Mouse (Mus musculus): ENCODE measurements at regions not wholly inside any gene's neighbourhood (a gene's known extent, or its start where the extent isn't known, plus 50 kb on each side); places are given as distances from the start of the nearest gene placed in this dataset.
"Not testable (repeated sequence)": the region's sequence is repeated elsewhere in the genome, so short reads cannot be mapped to it uniquely, and the experiment has no call there.

DNA sequence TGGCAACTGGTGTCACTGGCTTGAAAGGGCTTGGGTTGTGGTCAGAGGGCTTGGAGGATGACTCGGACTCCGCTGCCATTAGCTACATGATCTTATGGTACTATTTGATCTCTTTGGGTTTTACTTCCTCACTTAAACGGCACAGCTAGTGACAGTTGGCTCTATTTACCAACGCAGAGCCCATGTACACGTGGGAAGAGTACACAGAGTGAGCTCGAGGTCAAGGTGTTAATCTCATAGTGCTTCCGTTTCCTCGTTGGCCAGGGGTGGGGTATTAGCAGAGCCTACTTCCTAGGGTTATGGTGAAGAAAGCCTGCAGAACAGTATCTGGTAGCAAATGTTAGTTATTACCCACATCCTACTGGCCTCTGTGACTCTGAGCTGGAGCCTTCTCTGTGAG, 96.2 kb downstream of the Fam43a start:
- no peaks in the 10 kb centered on the region for H3K4me1 ChIP-seq (ENCODE audit: control insufficient read depth, insufficient read depth, low read length)
- TF ChIP-seq CTCF (IDR thresholded peaks at IDR 0.05; ENCODE audit: low read depth, low read length) = no peak
- no peak for TF ChIP-seq POLR2A (IDR thresholded peaks at IDR 0.05; ENCODE audit: borderline replicate concordance, low read depth, low read length)
- no peak overlapping the region for H3K4me3 ChIP-seq (ENCODE audit: insufficient read depth, low read length)

DNA sequence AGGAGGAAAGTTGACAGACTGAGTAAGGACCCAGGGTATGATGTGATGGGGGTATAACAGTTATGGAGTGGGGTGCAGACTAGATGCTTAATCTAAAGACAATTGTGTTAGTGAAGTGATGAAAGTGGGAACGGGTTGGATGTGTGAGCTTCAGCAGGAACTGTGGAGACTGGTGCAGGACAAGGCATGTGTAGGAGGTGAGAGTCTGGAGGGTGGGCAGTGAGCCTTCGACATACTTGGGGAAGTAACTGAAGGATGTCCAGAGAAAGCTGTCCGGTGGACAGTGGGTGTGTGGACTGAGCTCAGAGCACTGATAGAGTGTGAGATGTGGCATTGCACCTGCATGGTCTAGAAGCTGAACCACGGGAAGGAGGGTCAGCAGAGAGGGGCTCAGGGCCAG, 97.7 kb downstream of the Fam43a start:
- no peak overlapping the region for H3K27ac ChIP-seq (ENCODE audit: insufficient read depth, low read depth, low read length)
- no peak for TF ChIP-seq CTCF (IDR thresholded peaks at IDR 0.05; ENCODE audit: low read depth, low read length)
- TF ChIP-seq POLR2A (IDR thresholded peaks at IDR 0.05; ENCODE audit: borderline replicate concordance, low read depth, low read length) = no peak
- H3K4me1 ChIP-seq (ENCODE audit: control insufficient read depth, insufficient read depth, low read length) = no peaks in the 10 kb centered on the region
- H3K4me3 ChIP-seq (ENCODE audit: insufficient read depth, low read length) = no peak overlapping the region

More for the DNA sequence above, 96.2 kb downstream of the Fam43a start:
- H3K27ac ChIP-seq (ENCODE audit: insufficient read depth, low read depth, low read length) = no peak overlapping the region

DNA sequence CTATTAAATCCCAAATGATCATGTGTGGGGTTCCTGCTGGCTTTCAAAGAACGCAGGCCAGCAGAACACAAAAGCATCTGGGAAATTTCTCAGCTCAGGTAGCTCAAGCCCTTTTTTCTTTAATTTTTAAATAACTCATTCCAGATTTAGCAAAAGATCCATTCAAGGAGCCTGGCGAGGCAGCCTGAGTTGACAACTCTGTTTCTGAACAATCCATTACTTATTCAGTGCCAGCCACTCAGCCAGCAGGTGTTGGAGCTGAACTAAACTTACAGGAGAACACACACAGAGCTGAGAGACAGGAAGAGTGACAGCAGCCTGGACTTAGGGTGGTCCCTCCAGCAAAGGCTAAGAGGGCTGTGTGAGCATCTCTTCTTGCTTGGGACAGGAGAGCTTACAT, 98.3 kb downstream of the Fam43a start:
- no peak overlapping the region for H3K4me3 ChIP-seq (ENCODE audit: insufficient read depth, low read length)
- no peak for TF ChIP-seq CTCF (IDR thresholded peaks at IDR 0.05; ENCODE audit: low read depth, low read length)
- TF ChIP-seq POLR2A (IDR thresholded peaks at IDR 0.05; ENCODE audit: borderline replicate concordance, low read depth, low read length) = no peak
- H3K27ac ChIP-seq (ENCODE audit: insufficient read depth, low read depth, low read length) = no peak overlapping the region
- H3K4me1 ChIP-seq (ENCODE audit: control insufficient read depth, insufficient read depth, low read length) = no peaks in the 10 kb centered on the region

DNA sequence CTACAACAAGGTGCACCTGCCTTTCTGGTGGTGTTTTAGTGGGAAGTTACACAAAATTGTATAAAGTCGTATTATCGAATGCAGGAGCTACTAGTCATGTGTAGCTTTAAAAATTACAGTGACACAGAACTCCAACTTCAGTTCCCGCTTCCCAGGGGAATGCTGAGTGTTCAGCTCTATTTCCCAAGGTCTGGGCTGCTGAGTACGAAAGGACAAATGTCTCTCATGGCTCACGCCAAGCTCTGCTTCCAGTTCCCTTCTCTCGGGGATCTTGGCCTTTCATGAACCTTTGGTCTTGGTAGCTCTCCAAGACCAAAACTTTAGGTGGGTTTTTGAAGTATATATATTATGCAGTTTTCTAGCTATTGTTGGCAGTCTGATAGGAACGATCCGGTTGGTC, 104.3 kb downstream of the Fam43a start:
- no peak overlapping the region for H3K4me3 ChIP-seq (ENCODE audit: insufficient read depth, low read length)
- no peaks in the 10 kb centered on the region for H3K4me1 ChIP-seq (ENCODE audit: control insufficient read depth, insufficient read depth, low read length)
- TF ChIP-seq POLR2A (IDR thresholded peaks at IDR 0.05; ENCODE audit: borderline replicate concordance, low read depth, low read length) (no peak), CTCF (IDR thresholded peaks at IDR 0.05; ENCODE audit: low read depth, low read length) (no peak)
- no peak overlapping the region for H3K27ac ChIP-seq (ENCODE audit: insufficient read depth, low read depth, low read length)

DNA sequence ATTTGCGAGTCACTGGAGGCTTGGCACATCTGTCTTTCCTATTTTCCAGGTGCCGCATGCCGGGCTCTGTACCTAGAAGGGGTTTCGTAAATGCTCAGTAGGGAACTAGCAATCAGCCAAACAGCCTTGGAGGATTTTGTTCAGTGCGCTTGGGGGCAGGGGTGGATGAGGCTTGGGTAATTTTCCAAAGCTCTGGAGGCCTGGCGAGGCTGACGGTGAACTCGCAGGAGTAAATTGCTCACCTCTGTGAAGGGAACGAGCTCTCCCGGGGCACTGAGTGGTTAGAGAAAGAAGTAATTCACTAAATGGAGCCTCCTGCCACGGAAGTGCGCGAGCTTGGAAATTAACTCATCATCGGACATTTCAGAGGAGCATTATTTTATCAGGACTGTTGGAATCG, 110.0 kb downstream of the Fam43a start:
- H3K27ac ChIP-seq (ENCODE audit: insufficient read depth, low read depth, low read length) = no peak overlapping the region
- H3K4me1 ChIP-seq (ENCODE audit: control insufficient read depth, insufficient read depth, low read length) = no peaks in the 10 kb centered on the region
- H3K4me3 ChIP-seq (ENCODE audit: insufficient read depth, low read length) = no peak overlapping the region
- TF ChIP-seq CTCF (IDR thresholded peaks at IDR 0.05; ENCODE audit: low read depth, low read length) (no peak), POLR2A (IDR thresholded peaks at IDR 0.05; ENCODE audit: borderline replicate concordance, low read depth, low read length) (no peak)

DNA sequence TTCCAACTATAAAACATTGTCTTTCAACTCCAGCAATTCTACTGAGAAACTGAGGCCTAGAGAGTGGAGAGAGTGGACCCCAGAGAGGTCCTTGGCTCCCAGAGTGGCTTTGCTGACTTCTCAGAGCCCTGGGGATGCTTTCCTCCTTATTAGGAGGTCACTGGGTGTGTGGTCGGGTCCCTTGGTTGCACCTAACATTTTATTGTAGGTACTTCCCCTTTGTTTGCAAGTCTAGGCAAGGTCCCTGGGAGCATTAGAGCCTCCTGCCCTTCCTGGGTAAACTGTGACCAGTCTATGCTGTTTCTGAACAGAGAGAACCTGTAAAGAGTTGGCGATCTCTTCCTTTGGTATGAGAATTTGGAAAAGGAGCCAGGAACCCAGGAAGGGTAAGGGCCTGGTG, 110.5 kb downstream of the Fam43a start:
- TF ChIP-seq CTCF (IDR thresholded peaks at IDR 0.05; ENCODE audit: low read depth, low read length) (no peak), POLR2A (IDR thresholded peaks at IDR 0.05; ENCODE audit: borderline replicate concordance, low read depth, low read length) (no peak)
- H3K4me1 ChIP-seq (ENCODE audit: control insufficient read depth, insufficient read depth, low read length) = no peaks in the 10 kb centered on the region
- H3K4me3 ChIP-seq (ENCODE audit: insufficient read depth, low read length) = no peak overlapping the region
- H3K27ac ChIP-seq (ENCODE audit: insufficient read depth, low read depth, low read length) = no peak overlapping the region

DNA sequence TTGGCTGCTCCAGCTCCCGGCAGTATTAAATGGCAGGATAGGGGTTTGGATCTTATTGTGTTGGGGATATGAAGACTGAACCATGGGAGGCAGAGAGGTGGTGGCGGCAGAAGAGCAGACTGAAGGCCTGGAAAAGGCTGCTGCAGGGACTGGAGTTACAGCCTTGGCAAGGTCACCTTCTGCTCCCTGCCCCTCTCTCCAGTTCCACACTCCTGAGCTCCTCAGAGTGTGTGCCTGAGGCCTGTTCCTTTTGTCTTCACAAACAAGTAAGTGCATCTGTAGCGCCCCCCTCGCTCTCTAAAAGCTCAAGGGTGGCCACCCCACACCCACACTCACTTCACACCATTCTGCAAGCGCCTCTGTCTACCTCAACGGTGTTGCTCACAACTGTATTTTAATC, 113.0 kb downstream of the Fam43a start:
- Histone ChIP-seq H3K4me1 (ENCODE audit: control insufficient read depth, insufficient read depth, low read length) (no peaks in the 10 kb centered on the region), H3K4me3 (ENCODE audit: insufficient read depth, low read length) (no peak overlapping the region), H3K27ac (ENCODE audit: insufficient read depth, low read depth, low read length) (no peak overlapping the region)
- TF ChIP-seq POLR2A (IDR thresholded peaks at IDR 0.05; ENCODE audit: borderline replicate concordance, low read depth, low read length) (no peak), CTCF (IDR thresholded peaks at IDR 0.05; ENCODE audit: low read depth, low read length) (no peak)

DNA sequence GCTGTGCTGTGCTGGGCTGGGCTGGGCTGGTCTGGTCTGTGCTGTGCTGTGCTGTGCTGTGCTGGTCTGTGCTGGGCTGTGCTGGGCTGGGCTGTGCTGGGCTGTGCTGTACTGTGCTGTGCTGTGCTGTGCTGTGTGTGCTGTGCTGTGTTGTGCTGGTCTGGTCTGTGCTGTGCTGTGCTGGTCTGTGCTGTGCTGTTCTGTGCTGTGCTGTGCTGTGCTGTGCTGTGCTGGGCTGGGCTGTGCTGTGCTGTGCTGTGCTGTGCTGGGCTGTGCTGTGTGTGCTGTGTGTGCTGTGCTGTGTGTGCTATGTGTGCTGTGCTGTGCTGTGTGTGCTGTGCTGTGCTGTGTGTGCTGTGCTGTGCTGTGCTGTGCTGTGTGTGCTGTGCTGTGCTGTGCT, 118.1 kb downstream of the Fam43a start:
- not testable (repeated sequence) for H3K27ac ChIP-seq (ENCODE audit: insufficient read depth, low read depth, low read length); H3K4me1 ChIP-seq (ENCODE audit: control insufficient read depth, insufficient read depth, low read length); H3K4me3 ChIP-seq (ENCODE audit: insufficient read depth, low read length)

DNA sequence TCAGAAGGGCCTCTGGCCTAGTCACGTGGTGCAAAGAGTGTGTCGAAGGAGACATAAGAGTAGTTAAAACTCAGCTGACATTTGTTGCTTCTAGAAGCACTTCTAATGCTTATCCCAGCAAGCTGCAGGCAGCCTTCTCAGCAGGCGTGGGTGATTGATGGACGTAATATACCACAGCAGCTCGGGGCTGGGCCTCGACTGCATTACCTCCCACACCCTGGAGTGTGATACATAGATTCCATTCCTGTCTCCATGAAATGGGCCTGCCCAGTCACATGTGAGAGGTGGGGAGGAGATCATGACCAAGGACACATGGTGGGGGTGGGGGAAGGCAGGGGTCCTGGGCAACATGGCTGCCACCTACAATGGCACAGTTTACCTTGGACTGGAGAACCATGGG, 121.3 kb downstream of the Fam43a start:
- Histone ChIP-seq H3K27ac (ENCODE audit: insufficient read depth, low read depth, low read length) (no peak overlapping the region), H3K4me1 (ENCODE audit: control insufficient read depth, insufficient read depth, low read length) (no peaks in the 10 kb centered on the region), H3K4me3 (ENCODE audit: insufficient read depth, low read length) (no peak overlapping the region)
- TF ChIP-seq CTCF (IDR thresholded peaks at IDR 0.05; ENCODE audit: low read depth, low read length) (no peak), POLR2A (IDR thresholded peaks at IDR 0.05; ENCODE audit: borderline replicate concordance, low read depth, low read length) (no peak)

DNA sequence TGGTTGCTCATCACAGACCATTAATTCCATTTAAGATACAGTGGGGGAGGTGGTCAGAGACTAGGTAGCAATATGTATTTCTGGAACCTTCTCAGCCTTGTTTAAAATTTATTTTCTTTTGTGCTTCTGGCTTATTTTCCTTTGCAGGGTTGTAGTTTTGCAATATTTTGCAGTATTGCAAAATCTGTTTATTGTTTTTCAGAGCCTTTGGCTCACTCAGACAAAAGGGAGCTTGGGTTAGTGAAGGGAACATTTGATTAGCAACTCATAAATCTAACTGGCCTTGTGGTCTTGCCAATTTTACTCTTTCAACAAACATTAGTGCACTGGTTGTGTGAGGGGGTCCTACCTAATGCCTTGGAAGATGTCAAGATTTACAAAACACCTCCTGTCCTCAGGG, 121.7 kb downstream of the Fam43a start:
- H3K4me3 ChIP-seq (ENCODE audit: insufficient read depth, low read length) = no peak overlapping the region
- no peaks in the 10 kb centered on the region for H3K4me1 ChIP-seq (ENCODE audit: control insufficient read depth, insufficient read depth, low read length)
- no peak for TF ChIP-seq POLR2A (IDR thresholded peaks at IDR 0.05; ENCODE audit: borderline replicate concordance, low read depth, low read length)
- no peak for TF ChIP-seq CTCF (IDR thresholded peaks at IDR 0.05; ENCODE audit: low read depth, low read length)
- no peak overlapping the region for H3K27ac ChIP-seq (ENCODE audit: insufficient read depth, low read depth, low read length)

DNA sequence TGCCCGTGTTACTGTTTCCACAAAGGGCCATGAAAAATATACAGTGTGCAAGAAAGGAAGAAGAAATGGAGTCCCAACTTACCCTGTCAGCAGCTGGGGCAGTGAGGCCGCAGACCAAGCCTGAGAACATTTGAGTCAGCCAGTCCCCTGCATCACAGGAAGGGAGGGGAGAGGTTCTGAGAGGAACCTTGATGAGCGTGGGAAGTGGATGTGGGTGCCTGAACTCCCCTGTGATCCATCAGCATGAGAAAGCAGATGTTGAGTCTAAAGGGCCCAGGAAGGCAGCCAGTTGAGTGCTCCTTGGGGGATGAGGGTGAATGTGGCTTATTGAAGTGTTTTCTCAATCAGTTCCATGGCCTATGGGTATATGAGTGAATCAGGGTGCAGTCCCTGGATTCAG, 122.8 kb downstream of the Fam43a start:
- Histone ChIP-seq H3K27ac (ENCODE audit: insufficient read depth, low read depth, low read length) (no peak overlapping the region), H3K4me3 (ENCODE audit: insufficient read depth, low read length) (no peak overlapping the region), H3K4me1 (ENCODE audit: control insufficient read depth, insufficient read depth, low read length) (no peaks in the 10 kb centered on the region)
- TF ChIP-seq CTCF (IDR thresholded peaks at IDR 0.05; ENCODE audit: low read depth, low read length) = no peak
- TF ChIP-seq POLR2A (IDR thresholded peaks at IDR 0.05; ENCODE audit: borderline replicate concordance, low read depth, low read length) = no peak

Measured in bone marrow macrophage, adult 2 months (primary cell).